Mouse (Mus musculus) CD4-positive helper T cell, adult 2 months (primary cell): ENCODE data around the gene Mamstr.
A peak's percentile ranks its signal among the peaks of the same experiment; 100 is the strongest.

Source experiments
- DNase-seq: peaks from one replicate; pipeline ENCODE4 v3.0.0-alpha.2; 2012; ENCODE audit warnings: low read depth, missing footprints, low spot score

The Mamstr gene

GRCm38 (mm10) chr7:45628364-45629294 is 11.1 kb upstream of the Mamstr start:
- peak; percentile 92 for DNase-seq

GRCm38 (mm10) chr7:45630064-45630907 is 9.5 kb upstream of the Mamstr start:
- no peak for DNase-seq

- DNase-seq = no peak
Measured at GRCm38 (mm10) chr7:45632499-45632898, 7.3 kb upstream of the Mamstr start.

GRCm38 (mm10) chr7:45634946-45635681 is 4.7 kb upstream of the Mamstr start:
- DNase-seq = peak; percentile 41

- no peak for DNase-seq
Measured at GRCm38 (mm10) chr7:45635711-45636688, 3.8 kb upstream of the Mamstr start.

GRCm38 (mm10) chr7:45637710-45638109 is 2.1 kb upstream of the Mamstr start:
- DNase-seq = no peak

GRCm38 (mm10) chr7:45638623-45639401 is 965 bp upstream of the Mamstr start:
- DNase-seq = no peak

- no peak for DNase-seq
Measured at GRCm38 (mm10) chr7:45640191-45640957, 597 bp downstream of the Mamstr start.

- DNase-seq = no peak
Measured at GRCm38 (mm10) chr7:45641391-45642040, 1.7 kb downstream of the Mamstr start.

- DNase-seq = no peak
Measured at GRCm38 (mm10) chr7:45642083-45642482, 2.3 kb downstream of the Mamstr start.

GRCm38 (mm10) chr7:45642503-45643255 is 2.9 kb downstream of the Mamstr start:
- DNase-seq = no peak

- DNase-seq = peak; percentile 95
Measured at GRCm38 (mm10) chr7:45643441-45644178, 3.8 kb downstream of the Mamstr start.

- no peak for DNase-seq
Measured at GRCm38 (mm10) chr7:45644183-45644582, 4.4 kb downstream of the Mamstr start.

- peak; percentile 64 for DNase-seq
Measured at GRCm38 (mm10) chr7:45644872-45645590, 5.3 kb downstream of the Mamstr start.

GRCm38 (mm10) chr7:45645591-45645971 is 5.8 kb downstream of the Mamstr start:
- no peak for DNase-seq

- no peak for DNase-seq
Measured at GRCm38 (mm10) chr7:45646671-45647070, 6.9 kb downstream of the Mamstr start.
